Mouse (Mus musculus) myocyte (in vitro differentiated cells): ENCODE data around the gene Jmjd1c. TPM values are rescaled to one million over a fixed set of nuclear protein-coding genes. Genes with fewer than 3 reads are reported as not detected.

Experiments
- H3K27me3 ChIP-seq: one replicate; pipeline ENCODE4 v1.6.1; 2011; ENCODE audit not compliant: control insufficient read depth, insufficient read depth, insufficient read length
- H3K36me3 ChIP-seq: one replicate; pipeline ENCODE4 v1.6.1; 2011; ENCODE audit not compliant: control insufficient read depth, insufficient read depth
- H3K4me2 ChIP-seq: one replicate; pipeline ENCODE4 v1.6.1; 2011; ENCODE audit warnings: low read depth, control low read depth
- H3K4me3 ChIP-seq: one replicate; pipeline ENCODE4 v1.5.1; 2011; ENCODE audit warnings: mild to moderate bottlenecking, control low read depth, moderate library complexity
- H3K79me2 ChIP-seq: one replicate; pipeline ENCODE4 v1.6.1; 2011; ENCODE audit not compliant: control insufficient read depth, insufficient read depth
- H3ac ChIP-seq: one replicate; pipeline ENCODE4 v1.6.1; 2011; ENCODE audit not compliant: control insufficient read depth, insufficient read length
- CEBPB ChIP-seq: IDR thresholded peaks from 2 replicates; pipeline ENCODE4 v1.6.1; 2011; ENCODE audit warnings: mild to moderate bottlenecking, moderate library complexity; ENCODE audit not compliant: poor library complexity, insufficient read depth, severe bottlenecking
- E2F4 ChIP-seq: IDR thresholded peaks from one replicate; pipeline ENCODE4 v1.6.1; 2011; ENCODE audit warnings: mild to moderate bottlenecking, control low read depth, moderate library complexity; ENCODE audit not compliant: insufficient read depth
- MAX ChIP-seq: IDR thresholded peaks from one replicate; pipeline ENCODE4 v1.6.1; 2011; ENCODE audit warnings: low read depth, mild to moderate bottlenecking, control low read depth
- MYOD1 ChIP-seq, 3 experiments: IDR thresholded peaks; one replicate each; pipeline ENCODE4 v1.6.1; 2011; ENCODE audit warnings: control low read depth in 2 of 3, low read depth in 2 of 3, mild to moderate bottlenecking in 2 of 3, moderate library complexity in 1 of 3; ENCODE audit not compliant: insufficient read length in 2 of 3, control insufficient read depth in 1 of 3
- MYOG ChIP-seq, 3 experiments: IDR thresholded peaks; one replicate each; pipeline ENCODE4 v1.6.1; 2011; ENCODE audit warnings: control low read depth in 2 of 3, low read depth in 2 of 3, mild to moderate bottlenecking in 2 of 3; ENCODE audit not compliant: insufficient read length in 2 of 3, control insufficient read depth in 1 of 3, insufficient read depth in 1 of 3
- POLR2A ChIP-seq: IDR thresholded peaks from one replicate; pipeline ENCODE4 v1.6.1; 2011; ENCODE audit warnings: low read depth, mild to moderate bottlenecking, control low read depth, moderate library complexity; ENCODE audit not compliant: insufficient read length
- POLR2AphosphoS2 ChIP-seq: IDR thresholded peaks from one replicate; pipeline ENCODE4 v1.6.1; 2011; ENCODE audit warnings: low read depth, control low read depth; ENCODE audit not compliant: insufficient read length
- REST ChIP-seq: IDR thresholded peaks from one replicate; pipeline ENCODE4 v1.6.1; 2011; ENCODE audit warnings: mild to moderate bottlenecking, control low read depth, moderate library complexity; ENCODE audit not compliant: insufficient read depth, insufficient read length
- SRF ChIP-seq: IDR thresholded peaks from one replicate; pipeline ENCODE4 v1.6.1; 2011; ENCODE audit warnings: low read depth; ENCODE audit not compliant: control insufficient read depth, insufficient read length
- TCF12 ChIP-seq: IDR thresholded peaks from one replicate; pipeline ENCODE4 v1.6.1; 2011; ENCODE audit warnings: mild to moderate bottlenecking, control low read depth; ENCODE audit not compliant: poor library complexity, insufficient read depth, severe bottlenecking
- TCF3 ChIP-seq: IDR thresholded peaks from one replicate; pipeline ENCODE4 v1.6.1; 2011; ENCODE audit warnings: low read depth, control low read depth; ENCODE audit not compliant: insufficient read length
- USF1 ChIP-seq: IDR thresholded peaks from one replicate; pipeline ENCODE4 v1.6.1; 2011; ENCODE audit warnings: low read depth, mild to moderate bottlenecking, control low read depth, moderate library complexity
- polyA plus RNA-seq: library from polyadenylated mRNA; unstranded; fragments of >200 nt; fragmentation: generic; extraction: Trizol; gene quantifications from one replicate; pipeline ENCODE4 v1.2.1, GENCODE M21; 2012; ENCODE audit warnings: missing spikeins

Gene Jmjd1c
- polyA plus RNA-seq, 1 experiment, result 5.6 TPM

DNA sequence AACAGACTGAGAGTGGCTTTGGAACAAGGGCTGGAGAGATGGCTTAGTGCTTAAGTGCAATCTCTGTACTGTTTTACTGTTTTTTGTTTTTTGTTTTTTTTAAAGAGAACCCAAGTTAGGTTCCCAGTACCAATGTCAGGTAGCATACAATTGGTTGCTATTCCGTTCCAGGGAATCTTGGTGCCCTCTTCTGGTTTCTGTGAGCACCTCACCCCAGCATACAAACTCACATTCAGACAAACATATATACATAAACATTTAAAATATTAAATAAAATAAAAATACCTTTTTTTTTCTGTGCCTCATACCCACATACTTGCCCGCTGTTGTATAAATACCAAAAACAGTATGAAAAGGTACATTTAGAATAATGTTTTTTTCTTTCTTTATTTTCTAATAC, 38.4 kb downstream of the Jmjd1c start:
- Histone ChIP-seq H3K4me2 (no peak overlapping the region), H3K36me3 (no peaks in the 10 kb centered on the region), H3K79me2 (peaks cover 83% of the 10 kb centered on the region), H3K27me3 (no peaks in the 10 kb centered on the region), H3K4me3 (no peak overlapping the region), H3ac (no peak overlapping the region)
- TF ChIP-seq TCF3 (no peak), CEBPB (no peak), SRF (no peak), MYOG (IDR thresholded peaks at IDR 0.05; ENCODE audit: control insufficient read depth in 1 of 3, insufficient read depth in 1 of 3, insufficient read length in 2 of 3, low read depth in 2 of 3) (no peak), POLR2AphosphoS2 (no peak), MAX (no peak), TCF12 (no peak), REST (no peak), E2F4 (no peak), POLR2A (no peak), USF1 (no peak), MYOD1 (IDR thresholded peaks at IDR 0.05; ENCODE audit: control insufficient read depth in 1 of 3, insufficient read length in 2 of 3, low read depth in 2 of 3) (no peak)

- H3K4me2 ChIP-seq, result no peak overlapping the region
- H3ac ChIP-seq, result no peak overlapping the region
- peaks cover 85% of the 10 kb centered on the region for H3K79me2 ChIP-seq
- H3K27me3 ChIP-seq, result no peaks in the 10 kb centered on the region
- H3K36me3 ChIP-seq, result no peaks in the 10 kb centered on the region
- TF ChIP-seq POLR2AphosphoS2, result no peak
- no peak overlapping the region for H3K4me3 ChIP-seq
Measured at GRCm38 (mm10) chr10:67137437-67137836, 41.5 kb downstream of the Jmjd1c start.

DNA sequence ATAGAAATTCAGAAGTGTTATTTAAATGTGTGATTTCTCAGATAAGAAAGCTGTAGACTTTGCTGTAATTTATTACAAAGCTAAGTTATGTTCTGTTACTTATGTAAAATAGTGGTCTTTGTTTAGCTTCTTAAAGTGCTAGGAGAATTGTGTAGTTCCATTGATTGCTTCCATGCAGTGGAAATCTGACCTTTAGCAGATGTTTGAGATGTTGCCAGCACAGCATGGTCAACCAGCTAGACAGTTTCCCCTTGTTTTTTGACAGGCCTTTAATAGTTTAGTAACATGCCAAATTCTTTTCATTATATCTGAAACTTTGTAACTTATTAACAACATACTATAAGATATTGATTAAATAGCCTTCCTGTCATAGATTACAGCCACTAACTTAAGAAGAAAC, 47.7 kb downstream of the Jmjd1c start:
- Histone ChIP-seq H3K36me3 (no peaks in the 10 kb centered on the region), H3ac (no peak overlapping the region), H3K4me3 (no peak overlapping the region), H3K79me2 (peaks cover 79% of the 10 kb centered on the region), H3K27me3 (no peaks in the 10 kb centered on the region), H3K4me2 (no peak overlapping the region)
- TF ChIP-seq E2F4 (no peak), TCF3 (no peak), TCF12 (no peak), SRF (no peak)

DNA sequence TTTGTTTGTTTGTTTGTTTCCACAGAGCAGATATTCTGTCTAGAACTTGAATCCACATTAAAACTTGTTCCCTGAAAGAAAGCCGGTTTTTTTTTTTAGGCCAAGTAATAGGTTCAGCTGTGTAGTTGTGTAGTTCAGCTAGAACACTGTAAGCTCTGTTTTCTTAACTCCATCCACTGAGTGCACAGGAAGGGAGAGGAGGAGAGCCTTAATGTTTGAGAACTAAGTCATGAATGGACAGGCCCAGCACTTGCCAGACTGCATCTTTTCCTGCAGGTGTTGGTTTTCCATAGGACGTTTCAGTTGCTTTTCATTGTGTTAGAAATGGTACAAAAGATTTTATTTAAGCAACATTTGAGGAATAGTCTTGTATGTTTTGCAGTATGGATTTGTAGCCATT, 48.3 kb downstream of the Jmjd1c start:
- no peak for TF ChIP-seq MYOD1 (IDR thresholded peaks at IDR 0.05; ENCODE audit: control insufficient read depth in 1 of 3, insufficient read length in 2 of 3, low read depth in 2 of 3)
- no peak for TF ChIP-seq E2F4
- no peak for TF ChIP-seq CEBPB
- TF ChIP-seq USF1, result no peak
- TF ChIP-seq POLR2AphosphoS2, result no peak
- no peak for TF ChIP-seq TCF12
- no peak for TF ChIP-seq POLR2A
- no peak for TF ChIP-seq REST
- TF ChIP-seq MAX, result no peak
- no peak for TF ChIP-seq SRF
- no peak for TF ChIP-seq TCF3
- TF ChIP-seq MYOG (IDR thresholded peaks at IDR 0.05; ENCODE audit: control insufficient read depth in 1 of 3, insufficient read depth in 1 of 3, insufficient read length in 2 of 3, low read depth in 2 of 3), result no peak
- Histone ChIP-seq H3K27me3 (no peaks in the 10 kb centered on the region), H3K79me2 (peaks cover 78% of the 10 kb centered on the region), H3K36me3 (no peaks in the 10 kb centered on the region), H3ac (no peak overlapping the region), H3K4me2 (no peak overlapping the region), H3K4me3 (no peak overlapping the region)

GRCm38 (mm10) chr10:67145623-67146022, 49.7 kb downstream of the Jmjd1c start:
- no peaks in the 10 kb centered on the region for H3K36me3 ChIP-seq
- no peaks in the 10 kb centered on the region for H3K27me3 ChIP-seq
- peaks cover 65% of the 10 kb centered on the region for H3K79me2 ChIP-seq
- H3K4me2 ChIP-seq, result no peak overlapping the region
- no peak overlapping the region for H3ac ChIP-seq
- no peak overlapping the region for H3K4me3 ChIP-seq
- TF ChIP-seq POLR2AphosphoS2 (no peak), MYOG (IDR thresholded peaks at IDR 0.05; ENCODE audit: control insufficient read depth in 1 of 3, insufficient read depth in 1 of 3, insufficient read length in 2 of 3, low read depth in 2 of 3) (no peak), POLR2A (no peak), REST (no peak), MYOD1 (IDR thresholded peaks at IDR 0.05; ENCODE audit: control insufficient read depth in 1 of 3, insufficient read length in 2 of 3, low read depth in 2 of 3) (no peak), TCF12 (no peak), MAX (no peak), CEBPB (no peak), USF1 (no peak), E2F4 (no peak), TCF3 (no peak), SRF (no peak)
